Mouse (Mus musculus): ENCODE results near the gene Pcnx.

Pcnx gene

GRCm38 (mm10) chr12:81853543-81853942 is 6.3 kb upstream of the Pcnx start:
- DNase-seq (ENCODE audit: extremely low read depth, low read depth) = no peak

GRCm38 (mm10) chr12:81855031-81855430 is 4.8 kb upstream of the Pcnx start:
- no peak for DNase-seq (ENCODE audit: extremely low read depth, low read depth)

GRCm38 (mm10) chr12:81856696-81857095 is 3.1 kb upstream of the Pcnx start:
- no peak for DNase-seq (ENCODE audit: extremely low read depth, low read depth)

- no peak for DNase-seq (ENCODE audit: extremely low read depth, low read depth)
These were observed 2.6 kb upstream of the Pcnx start for GRCm38 (mm10) chr12:81857251-81857650.

- no peak for DNase-seq (ENCODE audit: extremely low read depth, low read depth)
These were observed 1.7 kb upstream of the Pcnx start for GRCm38 (mm10) chr12:81857978-81858569.

GRCm38 (mm10) chr12:81860308-81861181 is 722 bp downstream of the Pcnx start:
- no peak for DNase-seq (ENCODE audit: extremely low read depth, low read depth)

- no peak for DNase-seq (ENCODE audit: extremely low read depth, low read depth)
These were observed 1.6 kb downstream of the Pcnx start for GRCm38 (mm10) chr12:81861199-81862085.

- DNase-seq (ENCODE audit: extremely low read depth, low read depth) = no peak
These were observed 2.6 kb downstream of the Pcnx start for GRCm38 (mm10) chr12:81862351-81862802.

GRCm38 (mm10) chr12:81863949-81864348 is 4.1 kb downstream of the Pcnx start:
- DNase-seq (ENCODE audit: extremely low read depth, low read depth) = no peak

GRCm38 (mm10) chr12:81865183-81865582 is 5.4 kb downstream of the Pcnx start:
- no peak for DNase-seq (ENCODE audit: extremely low read depth, low read depth)

GRCm38 (mm10) chr12:81867316-81867715 is 7.5 kb downstream of the Pcnx start:
- DNase-seq (ENCODE audit: extremely low read depth, low read depth) = no peak

- DNase-seq (ENCODE audit: extremely low read depth, low read depth) = no peak
These were observed 9.6 kb downstream of the Pcnx start for GRCm38 (mm10) chr12:81869205-81869940.

GRCm38 (mm10) chr12:81873345-81873744 is 13.5 kb downstream of the Pcnx start:
- DNase-seq (ENCODE audit: extremely low read depth, low read depth) = no peak

GRCm38 (mm10) chr12:81880161-81880560 is 20.3 kb downstream of the Pcnx start:
- no peak for DNase-seq (ENCODE audit: extremely low read depth, low read depth)

GRCm38 (mm10) chr12:81883255-81884106 is 23.7 kb downstream of the Pcnx start:
- DNase-seq (ENCODE audit: extremely low read depth, low read depth) = no peak

GRCm38 (mm10) chr12:81884107-81884398 is 24.2 kb downstream of the Pcnx start:
- no peak for DNase-seq (ENCODE audit: extremely low read depth, low read depth)

- DNase-seq (ENCODE audit: extremely low read depth, low read depth) = no peak
These were observed 25.2 kb downstream of the Pcnx start for GRCm38 (mm10) chr12:81884983-81885382.

- no peak for DNase-seq (ENCODE audit: extremely low read depth, low read depth)
These were observed 26.2 kb downstream of the Pcnx start for GRCm38 (mm10) chr12:81885982-81886381.

- DNase-seq (ENCODE audit: extremely low read depth, low read depth) = no peak
These were observed 29.1 kb downstream of the Pcnx start for GRCm38 (mm10) chr12:81888954-81889353.

- no peak for DNase-seq (ENCODE audit: extremely low read depth, low read depth)
These were observed 32.1 kb downstream of the Pcnx start for GRCm38 (mm10) chr12:81891946-81892345.
